Mouse (Mus musculus) kidney, postnatal 25 days (tissue): ENCODE results near the gene Lama4.
A peak's percentile ranks its signal among the peaks of the same experiment; 100 is the strongest.

ENCODE experiments used
- DNase-seq, 2 experiments: peaks; one replicate each; pipeline ENCODE4 v3.0.0; 2021; ENCODE audit warnings: mixed read lengths in 2 of 2

Gene Lama4

GRCm38 (mm10) chr10:38965075-38965781 lies at the start of gene Lama4:
Lama4 (plus strand) TSS chr10:38965515.
- peak; percentile 68 to 75 for DNase-seq

DNA sequence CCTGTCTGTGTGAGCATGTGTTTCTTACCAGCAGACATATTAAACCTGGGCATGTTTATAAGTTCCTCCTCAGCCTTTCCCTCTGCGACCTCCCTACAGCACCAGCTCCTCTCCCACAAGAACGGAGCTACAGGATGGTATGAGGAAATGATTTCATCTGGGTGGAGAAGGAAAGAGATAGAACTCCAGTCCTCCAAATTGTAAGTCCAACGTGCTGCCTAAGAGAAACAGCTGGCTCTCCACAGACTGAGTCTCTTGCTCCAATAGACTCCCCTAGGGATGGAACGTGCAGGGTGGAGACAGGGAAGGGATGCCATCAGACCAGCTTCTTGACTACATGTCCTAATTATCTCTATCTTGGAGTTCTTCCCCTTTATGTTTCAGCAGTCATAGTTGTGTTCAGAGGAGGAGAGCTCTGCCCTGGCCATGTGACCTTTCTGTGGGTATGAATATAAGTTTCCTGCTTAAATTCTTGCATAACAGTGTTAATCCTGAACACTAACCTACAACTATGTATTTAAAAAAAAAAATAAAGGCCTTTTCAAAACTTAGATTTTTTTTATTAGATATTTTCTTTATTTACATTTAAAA lies 49.2 kb upstream of the Lama4 start:
- no peak for DNase-seq

- DNase-seq: no peak
These were observed 36.2 kb upstream of the Lama4 start for GRCm38 (mm10) chr10:38928940-38929697.

- DNase-seq: no peak
These were observed 20.6 kb upstream of the Lama4 start for GRCm38 (mm10) chr10:38944701-38945100.

- DNase-seq: no peak
These were observed 3.4 kb upstream of the Lama4 start for GRCm38 (mm10) chr10:38961920-38962319.

- DNase-seq: no peak
These were observed 618 bp upstream of the Lama4 start for GRCm38 (mm10) chr10:38964719-38965074.

- DNase-seq: peak; percentile 12 to 37
These were observed 542 bp downstream of the Lama4 start for GRCm38 (mm10) chr10:38965857-38966256.

DNA sequence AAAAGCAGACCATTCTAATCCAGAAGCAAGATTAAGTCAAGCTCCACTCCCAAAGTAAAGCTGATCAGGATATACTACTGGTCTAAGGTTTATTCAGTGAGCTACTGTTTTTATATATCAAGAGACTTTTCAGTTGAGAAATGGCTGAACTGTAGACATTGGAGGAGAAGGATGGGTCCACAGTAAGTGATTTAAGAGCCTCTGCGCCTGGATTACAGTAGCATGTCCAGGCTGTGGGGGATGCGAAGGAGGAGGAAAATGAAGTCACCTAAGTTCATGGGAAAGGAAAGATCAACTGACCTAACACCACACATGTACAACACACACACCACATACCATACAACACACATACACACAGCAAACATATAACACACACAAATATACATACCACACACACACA lies 1.3 kb downstream of the Lama4 start:
- no peak for DNase-seq

- DNase-seq: peak in 1 of 2 experiments; percentile 32
These were observed 3.2 kb downstream of the Lama4 start for GRCm38 (mm10) chr10:38968326-38969072.

GRCm38 (mm10) chr10:38969543-38969942 lies 4.2 kb downstream of the Lama4 start:
- DNase-seq: no peak

- DNase-seq: no peak
These were observed 4.7 kb downstream of the Lama4 start for GRCm38 (mm10) chr10:38969975-38970374.

DNA sequence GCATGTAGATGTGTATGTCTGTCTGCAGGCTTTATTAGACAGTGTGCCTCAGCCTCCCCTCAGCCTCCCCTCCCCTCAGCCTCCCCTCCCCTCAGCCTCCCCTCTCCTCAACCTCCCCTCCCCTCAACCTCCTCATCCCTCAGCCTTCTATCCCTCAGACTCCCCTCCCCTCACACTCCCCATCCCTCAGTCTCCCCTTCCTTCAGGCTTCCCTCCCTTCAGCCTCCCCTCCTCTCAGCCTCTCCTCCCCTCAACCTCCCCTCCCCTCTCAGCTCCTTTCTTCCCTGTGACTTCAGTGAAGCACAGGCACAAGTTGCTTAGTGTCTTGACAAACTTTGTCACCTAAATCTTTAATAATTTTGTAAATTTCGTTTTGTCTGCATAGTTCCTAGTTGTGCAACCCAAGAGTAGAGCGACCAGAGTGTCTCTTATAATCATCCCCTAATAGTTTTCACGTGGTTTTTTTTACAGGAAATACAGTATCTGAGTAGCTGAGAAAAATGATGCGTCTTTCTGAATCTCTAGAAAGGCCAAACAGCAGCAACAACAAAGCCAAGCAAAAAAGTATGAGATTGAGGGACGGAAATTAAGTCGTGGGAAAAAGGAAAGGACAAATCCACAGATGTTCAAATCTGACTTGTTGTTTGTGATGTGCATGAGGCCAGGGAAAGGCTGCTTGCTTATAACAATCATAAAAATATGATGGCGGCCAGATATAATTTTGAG lies 7.1 kb downstream of the Lama4 start:
- DNase-seq: no peak

- DNase-seq: no peak
These were observed 7.7 kb downstream of the Lama4 start for GRCm38 (mm10) chr10:38973016-38973415.

DNA sequence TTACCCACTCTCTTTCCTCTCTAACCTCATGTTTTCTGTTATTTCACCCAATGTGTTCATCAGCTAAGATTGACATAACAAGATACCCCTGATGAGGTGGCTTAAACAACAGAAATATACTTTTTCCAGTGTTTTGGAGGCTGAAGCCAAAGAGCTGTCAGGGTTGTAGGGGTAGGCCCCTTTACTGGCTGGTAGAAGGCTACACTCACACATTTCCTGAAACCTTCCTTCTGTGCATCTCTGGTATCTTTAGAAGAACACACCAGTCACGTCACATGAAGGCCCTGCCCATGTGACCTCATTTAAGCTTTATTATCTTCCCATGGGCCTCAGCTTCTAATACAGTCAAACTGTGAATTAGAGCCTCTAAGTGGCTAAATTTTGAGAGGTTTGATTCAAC lies 12.9 kb downstream of the Lama4 start:
- no peak for DNase-seq

DNA sequence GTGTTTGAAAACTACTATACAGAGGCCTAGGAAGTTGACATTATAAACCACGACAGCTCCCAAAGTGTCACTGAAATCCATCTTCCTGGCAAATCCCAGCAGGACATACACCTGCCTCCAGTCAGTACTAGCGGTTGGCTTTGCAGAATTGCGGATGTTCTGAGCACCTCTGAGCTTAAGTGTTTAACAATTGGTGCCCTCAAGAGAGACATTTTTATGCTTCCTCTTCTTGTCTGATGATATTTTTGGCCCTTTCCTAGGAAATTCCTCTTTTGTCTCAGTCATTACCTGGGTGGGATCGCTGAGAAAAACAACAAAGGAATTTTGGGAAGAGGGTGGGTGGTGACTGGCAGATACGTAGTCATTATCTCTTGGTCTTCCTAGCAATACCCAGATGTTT lies 14.4 kb downstream of the Lama4 start:
- peak in 1 of 2 experiments; percentile 49 for DNase-seq

DNA sequence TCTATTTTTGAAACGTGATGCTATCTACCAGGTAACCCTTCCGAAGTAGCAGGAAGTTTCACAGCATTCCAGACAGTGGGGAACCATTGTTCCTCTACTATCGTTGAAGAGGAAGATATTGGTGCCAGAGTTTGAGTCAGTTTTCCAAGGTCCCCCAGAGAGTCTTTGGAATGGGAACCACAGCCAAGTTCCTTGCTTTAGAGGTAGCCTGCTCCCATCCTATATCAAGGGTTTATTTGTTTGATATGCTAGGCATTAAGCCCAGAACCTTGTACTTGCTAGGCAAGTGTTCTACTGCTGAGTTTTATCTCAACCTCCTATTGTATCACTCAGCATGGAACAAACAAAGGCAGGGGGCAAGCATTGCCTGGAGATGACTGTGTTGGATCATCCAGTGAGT lies 15.7 kb downstream of the Lama4 start:
- DNase-seq: no peak

- DNase-seq: no peak
These were observed 19.2 kb downstream of the Lama4 start for GRCm38 (mm10) chr10:38984358-38985075.

- peak; percentile 13 to 57 for DNase-seq
These were observed 20.7 kb downstream of the Lama4 start for GRCm38 (mm10) chr10:38986053-38986452.

DNA sequence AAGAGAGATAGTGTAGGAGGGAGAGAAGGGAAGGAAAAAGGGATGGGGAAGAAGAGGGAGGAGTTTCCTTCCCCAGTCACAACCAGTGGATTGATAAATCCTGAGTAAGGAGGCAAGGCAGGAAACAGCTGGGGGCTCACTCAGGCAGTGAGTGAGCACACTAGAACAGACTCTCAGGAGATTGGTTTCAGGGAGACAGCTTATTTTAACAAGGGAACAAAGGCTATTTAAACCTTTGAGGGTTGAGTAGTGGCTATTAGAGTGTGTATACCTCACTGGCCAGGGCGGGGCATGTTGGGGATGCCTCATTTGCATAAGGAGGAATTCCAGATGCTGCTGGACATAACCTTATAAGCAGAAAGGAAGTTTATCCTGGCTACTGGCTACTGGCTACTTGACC lies 27.5 kb downstream of the Lama4 start:
- no peak for DNase-seq

GRCm38 (mm10) chr10:38993632-38994424 lies 28.5 kb downstream of the Lama4 start:
- no peak for DNase-seq
